Mouse (Mus musculus) ES-Bruce4 (cell line): Measurements from ENCODE around the gene Ube2l6.

Experiments
- CTCF ChIP-seq: IDR thresholded peaks from one replicate; pipeline ENCODE4 v1.8.1; 2011; ENCODE audit warnings: low read depth, low read length
- POLR2A ChIP-seq: IDR thresholded peaks from one replicate; pipeline ENCODE4 v1.8.1; 2011; ENCODE audit warnings: low read length; ENCODE audit not compliant: insufficient read depth

DNA sequence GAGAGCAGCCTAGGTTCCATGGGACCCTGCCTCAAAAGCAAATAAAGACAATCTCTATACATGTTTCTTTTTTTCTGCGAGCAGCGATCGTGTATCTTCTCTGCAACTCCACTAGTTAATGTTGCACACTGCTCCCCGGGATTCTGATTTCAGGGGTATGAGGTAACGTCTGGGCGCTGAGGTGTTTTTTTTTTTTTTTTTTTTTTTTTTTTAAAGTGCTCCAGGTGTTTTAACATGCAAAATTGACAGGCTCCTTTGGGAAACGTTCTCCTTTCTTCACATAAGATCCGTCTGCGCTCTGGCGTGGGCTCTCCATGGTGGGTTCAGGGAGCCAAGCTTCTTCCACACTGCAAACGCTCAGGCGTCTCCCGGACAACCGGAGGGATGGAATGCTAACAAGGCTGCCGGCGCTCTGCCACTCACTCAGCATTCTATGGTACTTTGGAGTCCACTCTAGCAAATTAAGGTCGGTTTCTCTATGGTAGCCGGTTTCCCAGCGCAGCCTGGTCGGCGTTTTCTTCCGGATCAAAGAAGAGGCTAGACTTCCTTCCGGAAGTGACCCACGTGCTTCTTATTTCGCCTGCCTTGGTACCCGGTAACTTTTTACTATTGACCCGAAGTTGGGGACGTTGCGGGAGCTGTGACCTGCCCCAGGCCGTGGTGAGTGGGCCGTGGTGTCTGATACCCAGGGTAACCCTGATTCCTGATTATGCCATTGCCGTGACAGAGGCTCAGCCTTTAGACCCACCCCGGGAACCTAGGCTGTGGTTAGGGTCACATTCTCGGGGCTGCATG, 28.1 kb downstream of the Ube2l6 start, which contains the start of gene Timm10:
- TF ChIP-seq CTCF (no peak), POLR2A (no peak)
